Mouse (Mus musculus) lung, embryonic 14.5 days (tissue): ENCODE results near the gene Tubal3. TPM values are rescaled to one million over a fixed set of nuclear protein-coding genes. Genes with fewer than 3 reads are reported as not detected.
A peak's percentile ranks its signal among the peaks of the same experiment; 100 is the strongest.

Source experiments
- ATAC-seq: fragments of 200-750 bp; cut with Nextera tagmentation; 2 replicates; pipeline ENCODE4 v1.8.0; 2017; ENCODE audit warnings: mild to moderate bottlenecking, moderate TSS enrichment, moderate library complexity; ENCODE audit not compliant: insufficient read depth
- DNase-seq: peaks from one replicate; pipeline ENCODE4 v3.0.0-alpha.2; 2015
- H3K27ac ChIP-seq: fragments of 300-500 bp; sonication (generic); 2 replicates; pipeline ENCODE4 v1.5.1; 2014; ENCODE audit warnings: low read depth, mild to moderate bottlenecking, moderate library complexity
- H3K27me3 ChIP-seq: fragments of 300-500 bp; sonication (generic); 2 replicates; pipeline ENCODE4 v1.6.1; 2014; ENCODE audit warnings: low read length, control low read depth; ENCODE audit not compliant: insufficient read depth
- H3K36me3 ChIP-seq: fragments of 300-500 bp; sonication (generic); 2 replicates; pipeline ENCODE4 v1.6.1; 2014; ENCODE audit warnings: control low read depth; ENCODE audit not compliant: insufficient read depth
- H3K4me1 ChIP-seq: fragments of 300-500 bp; sonication (generic); 2 replicates; pipeline ENCODE4 v1.6.1; 2014; ENCODE audit warnings: antibody characterized with exemption, control low read depth; ENCODE audit not compliant: insufficient read depth
- H3K4me2 ChIP-seq: fragments of 300-500 bp; sonication (generic); 2 replicates; pipeline ENCODE4 v1.6.1; 2014; ENCODE audit warnings: mild to moderate bottlenecking
- H3K4me3 ChIP-seq: fragments of 300-500 bp; sonication (generic); 2 replicates; pipeline ENCODE4 v1.5.1; 2014; ENCODE audit warnings: low read depth, low read length
- H3K9ac ChIP-seq: fragments of 300-500 bp; sonication (generic); 2 replicates; pipeline ENCODE4 v1.6.1; 2014
- H3K9me3 ChIP-seq: fragments of 300-500 bp; sonication (generic); 2 replicates; pipeline ENCODE4 v1.6.1; 2016; ENCODE audit warnings: low read depth, low read length, control low read depth
- CTCF ChIP-seq: IDR thresholded peaks from 2 replicates; pipeline ENCODE4 v1.5.1; 2016; ENCODE audit warnings: antibody characterized with exemption, low read depth
- WGBS: fragments of 180-500 bp; shearing (Covaris S2); extraction: QIAGEN DNeasy Blood & Tissue Kit; methylation state at CpG from one replicate; pipeline ENCODE4 v1.1.7; 2014; 5-methylcytosine and 5-hydroxymethylcytosine counted together
- polyA plus RNA-seq: library from polyadenylated mRNA; unstranded; fragments of >200 nt; fragmentation: Nextera tagmentation; extraction: Ambion mirVana; gene quantifications from 2 replicates; pipeline ENCODE4 v1.2.1, GENCODE M21; 2014

Tubal3 gene
- polyA plus RNA-seq: not detected in 2 replicates

GRCm38 (mm10) chr13:3917571-3918311, at the start of gene Tubal3, which contains the start of gene Net1:
Gene Tubal3, plus strand, starts transcription at chr13:3918274.
Gene Net1, minus strand, starts transcription at chr13:3918220.
- peak within 1 kb of the TSS; percentile 67 for H3K4me2 ChIP-seq
- TF ChIP-seq CTCF: no peak
- H3K9ac ChIP-seq: peak within 1 kb of the TSS; percentile 92
- under 1% methylated on average over 52 of the region's 52 CpGs for WGBS
- no peaks in the 10 kb centered on the region for H3K9me3 ChIP-seq
- H3K27me3 ChIP-seq: no peaks in the 10 kb centered on the region
- H3K36me3 ChIP-seq: peaks cover 8% of the 10 kb centered on the region; the same call in 1 of the 2 replicates
- peak within 1 kb of the TSS; percentile 87 for H3K4me3 ChIP-seq
- peak within 1 kb of the TSS; percentile 77 for H3K27ac ChIP-seq
- ATAC-seq: peak; percentile 99
- H3K4me1 ChIP-seq: peaks cover 3% of the 10 kb centered on the region; the same call in 1 of the 2 replicates
- DNase-seq: peak; percentile 96

- no peak overlapping the region for H3K27ac ChIP-seq
- no peaks in the 10 kb centered on the region for H3K36me3 ChIP-seq
- DNase-seq (peak; percentile 24), ATAC-seq (peak; percentile 73; the same call in 1 of the 2 replicates)
- no peaks in the 10 kb centered on the region for H3K9me3 ChIP-seq
- H3K9ac ChIP-seq: no peak overlapping the region
- no peaks in the 10 kb centered on the region for H3K4me1 ChIP-seq
- H3K4me3 ChIP-seq: no peak overlapping the region
- no peaks in the 10 kb centered on the region for H3K27me3 ChIP-seq
- H3K4me2 ChIP-seq: no peak overlapping the region
- TF ChIP-seq CTCF: no peak
Measured at GRCm38 (mm10) chr13:3869901-3870300, 48.2 kb upstream of the Tubal3 start.

- Histone ChIP-seq H3K27me3 (no peaks in the 10 kb centered on the region), H3K4me1 (no peaks in the 10 kb centered on the region), H3K27ac (no peak overlapping the region), H3K36me3 (no peaks in the 10 kb centered on the region), H3K4me2 (no peak overlapping the region), H3K4me3 (no peak overlapping the region), H3K9ac (no peak overlapping the region), H3K9me3 (no peaks in the 10 kb centered on the region)
- TF ChIP-seq CTCF: no peak
- no peak for ATAC-seq
- no peak for DNase-seq
- WGBS: 91% methylated on average over 4 of the region's 4 CpGs
Measured at GRCm38 (mm10) chr13:3872832-3873231, 45.2 kb upstream of the Tubal3 start.

GRCm38 (mm10) chr13:3876448-3876847, 41.6 kb upstream of the Tubal3 start:
- peak; percentile 61; the same call in 1 of the 2 replicates for ATAC-seq
- H3K27ac ChIP-seq: 0 out of 2 replicates have a peak overlapping the region, but pooled peaks have one; percentile 16
- WGBS: 53% methylated on average over 6 of the region's 6 CpGs

GRCm38 (mm10) chr13:3877185-3877584, 40.9 kb upstream of the Tubal3 start:
- no peak for TF ChIP-seq CTCF

More at GRCm38 (mm10) chr13:3876448-3876847, 41.6 kb upstream of the Tubal3 start:
- Histone ChIP-seq H3K4me1 (no peaks in the 10 kb centered on the region), H3K9ac (no peak overlapping the region), H3K9me3 (no peaks in the 10 kb centered on the region), H3K4me3 (no peak overlapping the region), H3K36me3 (peaks cover 13% of the 10 kb centered on the region; the same call in 1 of the 2 replicates), H3K27me3 (no peaks in the 10 kb centered on the region), H3K4me2 (no peak overlapping the region)
- TF ChIP-seq CTCF: no peak
- peak; percentile 68 for DNase-seq

GRCm38 (mm10) chr13:3877679-3878220, 40.3 kb upstream of the Tubal3 start:
- no peaks in the 10 kb centered on the region for H3K27me3 ChIP-seq
- no peak for TF ChIP-seq CTCF
- DNase-seq (no peak), ATAC-seq (peak; percentile 21; the same call in 1 of the 2 replicates)
- H3K9me3 ChIP-seq: no peaks in the 10 kb centered on the region
- WGBS: 59% methylated on average over 4 of the region's 4 CpGs
- no peak overlapping the region for H3K9ac ChIP-seq
- H3K4me1 ChIP-seq: no peaks in the 10 kb centered on the region
- H3K4me3 ChIP-seq: no peak overlapping the region
- no peak overlapping the region for H3K4me2 ChIP-seq
- H3K27ac ChIP-seq: no peak overlapping the region
- H3K36me3 ChIP-seq: peaks cover 22% of the 10 kb centered on the region

More at GRCm38 (mm10) chr13:3877185-3877584, 40.9 kb upstream of the Tubal3 start:
- Histone ChIP-seq H3K4me2 (no peak overlapping the region), H3K4me3 (no peak overlapping the region), H3K9me3 (no peaks in the 10 kb centered on the region), H3K27ac (no peak overlapping the region), H3K4me1 (no peaks in the 10 kb centered on the region), H3K27me3 (no peaks in the 10 kb centered on the region), H3K9ac (no peak overlapping the region), H3K36me3 (peaks cover 20% of the 10 kb centered on the region)
- ATAC-seq (peak; percentile 48), DNase-seq (no peak)
- 46% methylated on average over 6 of the region's 6 CpGs for WGBS

- no peak for ATAC-seq
- H3K4me3 ChIP-seq: no peak overlapping the region
- TF ChIP-seq CTCF: no peak
- no peaks in the 10 kb centered on the region for H3K9me3 ChIP-seq
- H3K4me1 ChIP-seq: no peaks in the 10 kb centered on the region
- no peak overlapping the region for H3K9ac ChIP-seq
- WGBS: 95% methylated on average over 7 of the region's 7 CpGs
- no peak overlapping the region for H3K4me2 ChIP-seq
- H3K27ac ChIP-seq: no peak overlapping the region
- peaks cover 63% of the 10 kb centered on the region for H3K36me3 ChIP-seq
- no peaks in the 10 kb centered on the region for H3K27me3 ChIP-seq
- no peak for DNase-seq
Measured at GRCm38 (mm10) chr13:3886663-3887062, 31.4 kb upstream of the Tubal3 start.
